Mouse (Mus musculus) lung, postnatal 0 days (tissue): ENCODE measurements around the gene Eml3.
A peak's percentile ranks its signal among the peaks of the same experiment; 100 is the strongest.

ENCODE experiments used
- CTCF ChIP-seq: IDR thresholded peaks from 2 replicates; pipeline ENCODE4 v1.5.1; 2016; ENCODE audit warnings: antibody characterized with exemption, mild to moderate bottlenecking
- EP300 ChIP-seq: IDR thresholded peaks from 2 replicates; pipeline ENCODE4 v1.6.1; 2016; ENCODE audit warnings: antibody characterized with exemption, mild to moderate bottlenecking, control low read depth

DNA sequence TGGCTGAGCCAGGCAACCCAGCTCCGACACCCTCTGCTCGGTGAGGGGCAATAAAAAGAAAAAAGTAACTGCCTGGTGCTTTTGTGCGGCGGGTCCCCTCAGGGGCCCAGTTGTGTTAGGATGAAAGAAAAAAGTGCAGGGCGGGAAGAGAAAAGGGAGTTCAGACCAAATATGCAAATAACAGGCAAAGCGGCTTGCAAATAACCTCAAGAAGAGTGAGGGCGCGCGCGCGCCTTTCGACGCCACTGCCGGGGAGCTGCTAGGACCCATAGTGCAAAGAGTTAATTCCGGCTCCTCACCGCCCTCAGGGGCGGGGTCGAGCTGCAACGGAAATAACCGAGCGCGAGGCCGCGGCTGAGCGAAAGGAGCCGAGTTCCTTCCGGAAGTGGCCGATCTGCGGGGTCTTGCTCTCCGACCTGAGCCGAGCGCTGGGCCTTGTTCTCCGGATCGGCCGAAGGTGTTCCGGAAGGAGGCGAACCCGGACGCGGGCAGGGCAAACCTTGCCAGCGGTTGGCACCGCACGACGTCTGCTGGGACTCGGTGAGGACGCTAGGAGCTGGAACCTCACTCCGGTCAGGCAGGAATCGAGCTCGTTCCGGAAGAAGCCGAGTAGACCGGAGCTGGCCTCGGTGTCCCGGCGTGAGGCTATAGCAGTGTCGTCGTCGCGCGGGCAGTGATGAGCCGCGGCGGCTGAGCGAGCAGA lies 12.3 kb downstream of the Eml3 start, which contains the start of gene Mta2:
- TF ChIP-seq CTCF (peak; percentile 38), EP300 (no peak; the same call in 1 of the 2 replicates)
